Mouse (Mus musculus) heart, adult 2 months (tissue): Measurements from ENCODE around the gene Pde11a. TPM values are rescaled to one million over a fixed set of nuclear protein-coding genes. Genes with fewer than 3 reads are reported as not detected.

Experiments
- DNase-seq, 2 experiments: peaks; one replicate each; pipeline ENCODE4 v3.0.0; 2021
- H3K27ac ChIP-seq: fragments of 200-600 bp; 2 replicates; pipeline ENCODE4 v1.8.1; 2022
- H3K27me3 ChIP-seq: fragments of 200-500 bp; 2 replicates; pipeline ENCODE4 v1.6.1; 2012; ENCODE audit warnings: mild to moderate bottlenecking, low read length, inconsistent platforms, mixed read lengths; ENCODE audit not compliant: control insufficient read depth, insufficient read depth
- H3K36me3 ChIP-seq: fragments of 200-500 bp; 2 replicates; pipeline ENCODE4 v1.6.1; 2012; ENCODE audit warnings: low read length, inconsistent platforms; ENCODE audit not compliant: control insufficient read depth, insufficient read depth
- H3K4me1 ChIP-seq: fragments of 200-500 bp; 2 replicates; pipeline ENCODE4 v1.6.1; 2011; ENCODE audit warnings: low read length; ENCODE audit not compliant: control insufficient read depth, insufficient read depth
- H3K4me3 ChIP-seq: fragments of 200-600 bp; 2 replicates; pipeline ENCODE4 v1.8.1; 2022
- H3K79me2 ChIP-seq: fragments of 200-500 bp; replicated peaks from 2 replicates; pipeline ENCODE4 v1.6.1; 2012; ENCODE audit warnings: mild to moderate bottlenecking, inconsistent platforms, low read length, moderate library complexity, mixed read lengths; ENCODE audit not compliant: control insufficient read depth, insufficient read depth
- H3K9ac ChIP-seq: fragments of 200-500 bp; 2 replicates; pipeline ENCODE4 v1.6.1; 2012; ENCODE audit warnings: low read depth, mild to moderate bottlenecking, control low read depth, inconsistent platforms, low read length, mixed read lengths
- EP300 ChIP-seq: fragments of 200-500 bp; IDR thresholded peaks from 2 replicates; pipeline ENCODE4 v1.6.1; 2011; ENCODE audit warnings: low read depth, low read length, control low read depth; ENCODE audit not compliant: insufficient read depth
- POLR2A ChIP-seq: fragments of 200-500 bp; IDR thresholded peaks from 2 replicates; pipeline ENCODE4 v1.6.1; 2011; ENCODE audit warnings: mild to moderate bottlenecking, low read depth, low read length, control low read depth; ENCODE audit not compliant: insufficient read depth
- WGBS: fragments of 180-500 bp; shearing (Covaris S2); methylation state at CpG from one replicate; pipeline ENCODE4 v1.1.7; 2018; 5-methylcytosine and 5-hydroxymethylcytosine counted together
- intact Hi-C: fragments of 180-260 bp; cut with DNase I; formaldehyde crosslinking; loops from one replicate; pipeline ENCODE4 v1.15.1; 2025
- microRNA-seq, 2 experiments: library from miRNA; unstranded; fragments of <30 nt; microRNA quantifications; one replicate each; pipeline ENCODE4 v1.2.0; 2021
- polyA plus RNA-seq: library from polyadenylated mRNA; depleted of rRNA; stranded (reverse); fragments of >200 nt; gene quantifications from 2 replicates; pipeline ENCODE4 v1.2.3, GENCODE M21; 2012; rRNA removed
- total RNA-seq, 2 experiments: library from RNA; stranded (reverse); gene quantifications; 2 replicates each; pipeline ENCODE4 v1.2.3; 2021

Pde11a gene
- total and polyA plus RNA-seq, 3 experiments: 0.12 to 1.4 (median 1.2) TPM

DNA sequence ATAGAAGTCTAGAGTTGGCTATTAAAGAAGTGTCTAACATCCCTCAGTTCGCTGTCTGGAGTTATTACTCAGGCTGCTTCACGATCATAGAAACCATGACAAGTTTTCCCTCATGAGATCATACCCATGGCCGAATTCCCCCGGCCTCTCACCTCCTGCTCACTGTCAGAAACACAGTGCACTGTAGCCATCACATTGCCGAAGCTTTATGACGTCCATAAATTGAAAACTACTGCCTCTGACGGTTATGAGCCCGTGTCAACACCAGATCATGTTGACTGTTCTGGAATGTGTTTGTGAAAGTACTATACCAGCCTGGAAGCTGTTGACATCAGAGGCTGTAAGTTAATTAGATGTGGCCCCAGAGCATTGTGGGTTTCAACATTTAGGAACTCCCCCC is 387.9 kb downstream of the Pde11a start:
- 72% methylated on average over 8 of the region's 8 CpGs for WGBS
- Histone ChIP-seq H3K4me3 (no peak overlapping the region), H3K9ac (no peak overlapping the region), H3K4me1 (no peaks in the 10 kb centered on the region), H3K79me2 (no peaks in the 10 kb centered on the region), H3K27ac (no peak overlapping the region), H3K27me3 (no peaks in the 10 kb centered on the region), H3K36me3 (no peaks in the 10 kb centered on the region)
- TF ChIP-seq POLR2A (no peak), EP300 (no peak)
- no peak for DNase-seq
- intact Hi-C loops: no loop called here

Small RNAs within 50 kb of the gene (microRNA-seq; reads per million reads assigned to microRNA genes)
- 0 reads per million in 2 experiments for gene Gm44337

Other genes with a start within 250 kb of the Pde11a start
- under 1 TPM in 1 of 2 experiments, not detected in 1; 0.73 TPM for gene Cyct, start 21.7 kb upstream of the Pde11a start, total RNA-seq
- not detected in 2 replicates for gene Cyct, start 21.7 kb upstream of the Pde11a start, polyA plus RNA-seq
- 10 to 100 TPM; 18.1 to 22.9 TPM for gene Rbm45, start 31.2 kb upstream of the Pde11a start, total RNA-seq
- 6.9 and 11.4 TPM in 2 replicates for gene Rbm45, start 31.2 kb upstream of the Pde11a start, polyA plus RNA-seq
- 10 to 100 TPM; 11.4 to 13.5 TPM for gene Osbpl6, start 67.7 kb upstream of the Pde11a start, total RNA-seq
- 5.9 and 7.4 TPM in 2 replicates for gene Osbpl6, start 67.7 kb upstream of the Pde11a start, polyA plus RNA-seq